Mouse (Mus musculus) liver, embryonic 14.5 days (tissue): ENCODE data around the gene Fancg.

Experiments
- CTCF ChIP-seq: IDR thresholded peaks from 2 replicates; pipeline ENCODE4 v1.5.1; 2016; ENCODE audit warnings: antibody characterized with exemption, low read depth, control low read depth
- EP300 ChIP-seq: IDR thresholded peaks from 2 replicates; pipeline ENCODE4 v1.6.1; 2016; ENCODE audit warnings: antibody characterized with exemption, low read depth

DNA sequence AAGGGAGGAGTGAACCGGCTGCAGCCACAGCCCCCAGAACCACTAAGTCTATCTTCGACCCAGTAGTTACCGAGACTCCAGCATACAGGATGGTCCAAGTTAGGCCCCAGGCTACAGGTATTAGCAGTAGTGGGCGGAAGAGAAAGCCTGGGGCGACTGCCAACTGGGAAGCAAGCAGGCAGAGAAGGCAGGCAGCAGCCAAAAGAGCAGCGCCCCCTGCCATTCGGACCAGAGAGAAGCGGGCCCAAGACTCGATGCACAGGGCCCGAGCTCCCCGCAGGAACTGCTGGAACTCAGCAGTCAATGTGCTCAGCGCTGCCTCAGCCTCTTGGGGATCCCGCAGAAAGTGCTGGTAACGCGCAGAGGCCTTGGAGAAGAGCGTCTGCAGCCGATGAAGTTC is 11.0 kb upstream of the Fancg start:
- peak; percentile 16; the same call in 1 of the 2 replicates for TF ChIP-seq CTCF
- no peak for TF ChIP-seq EP300
